Mouse (Mus musculus) olfactory bulb, adult 2 months (tissue): ENCODE results near the gene Ctdspl.

Experiments
- CTCF ChIP-seq: fragments of 200-500 bp; IDR thresholded peaks from 2 replicates; pipeline ENCODE4 v1.5.1; 2012; ENCODE audit warnings: low read depth, mild to moderate bottlenecking, low read length, moderate library complexity; ENCODE audit not compliant: insufficient read depth
- POLR2A ChIP-seq: fragments of 200-500 bp; IDR thresholded peaks from 2 replicates; pipeline ENCODE4 v1.6.1; 2012; ENCODE audit warnings: mild to moderate bottlenecking, low read depth, low read length, moderate library complexity; ENCODE audit not compliant: insufficient read depth

GRCm38 (mm10) chr9:119089437-119089836, 163.2 kb downstream of the Ctdspl start:
- no peak for TF ChIP-seq POLR2A
- no peak for TF ChIP-seq CTCF
